Mouse (Mus musculus) kidney, adult 2 months (tissue): Measurements from ENCODE around the gene Pear1. TPM values are rescaled to one million over a fixed set of nuclear protein-coding genes. Genes with fewer than 3 reads are reported as not detected.

Experiments used
- DNase-seq: peaks from one replicate; pipeline ENCODE4 v3.0.0; 2021
- H3K27ac ChIP-seq: fragments of 200-500 bp; 2 replicates; pipeline ENCODE4 v1.5.1; 2012; ENCODE audit warnings: low read depth, low read length, control low read depth, inconsistent platforms; ENCODE audit not compliant: insufficient read depth
- H3K27me3 ChIP-seq: fragments of 200-500 bp; replicated peaks from 2 replicates; pipeline ENCODE4 v1.6.1; 2012; ENCODE audit warnings: mild to moderate bottlenecking, moderate library complexity, low read length, inconsistent platforms; ENCODE audit not compliant: control insufficient read depth, insufficient read depth
- H3K36me3 ChIP-seq: fragments of 200-500 bp; 2 replicates; pipeline ENCODE4 v1.6.1; 2012; ENCODE audit warnings: mild to moderate bottlenecking, moderate library complexity, low read length, inconsistent platforms; ENCODE audit not compliant: control insufficient read depth, insufficient read depth
- H3K4me1 ChIP-seq: fragments of 200-500 bp; 2 replicates; pipeline ENCODE4 v1.6.1; 2011; ENCODE audit warnings: low read length; ENCODE audit not compliant: control insufficient read depth, insufficient read depth
- H3K4me3 ChIP-seq: fragments of 200-500 bp; 2 replicates; pipeline ENCODE4 v1.5.1; 2011; ENCODE audit warnings: mild to moderate bottlenecking, low read depth, low read length, control low read depth; ENCODE audit not compliant: insufficient read depth
- CTCF ChIP-seq: fragments of 200-500 bp; conservative IDR thresholded peaks from 2 replicates; pipeline ENCODE4 v1.5.1; 2011; ENCODE audit warnings: low read depth, mild to moderate bottlenecking, control low read depth, low read length, moderate library complexity, mixed read lengths; ENCODE audit not compliant: insufficient read depth, insufficient read length
- POLR2A ChIP-seq: fragments of 200-500 bp; IDR thresholded peaks from one replicate; pipeline ENCODE4 v1.6.1; 2011; ENCODE audit warnings: low read depth, low read length, control low read depth
- WGBS: fragments of 180-500 bp; shearing (Covaris S2); methylation state at CpG from one replicate; pipeline ENCODE4 v1.1.7; 2018; 5-methylcytosine and 5-hydroxymethylcytosine counted together
- polyA plus RNA-seq: library from polyadenylated mRNA; depleted of rRNA; stranded (reverse); fragments of >200 nt; gene quantifications from 2 replicates; pipeline ENCODE4 v1.2.3, GENCODE M21; 2012

Gene Pear1
- polyA plus RNA-seq, 1 experiment = 60.5 TPM

DNA sequence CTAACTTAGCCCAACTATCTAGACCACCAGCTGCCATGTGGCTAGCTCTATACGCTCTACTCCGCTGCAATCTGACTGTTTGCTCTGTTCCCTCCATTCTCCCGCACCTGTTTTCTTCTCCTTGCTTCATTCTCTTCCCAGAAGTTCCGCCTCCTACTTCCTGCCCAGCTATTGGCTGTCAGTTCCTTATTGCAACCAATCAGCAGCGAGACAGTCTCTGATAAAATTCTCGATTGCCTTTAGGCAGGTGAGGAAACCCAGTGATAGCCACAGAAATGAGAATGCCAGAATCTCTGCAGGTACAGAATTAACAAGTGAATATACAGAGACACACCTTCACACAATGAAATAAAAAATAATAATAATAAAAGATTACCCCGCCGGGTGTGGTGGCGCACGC lies 4.9 kb upstream of the Pear1 start:
- Histone ChIP-seq H3K27me3 (no peaks in the 10 kb centered on the region), H3K4me3 (no peak overlapping the region), H3K27ac (no peak overlapping the region), H3K36me3 (no peaks in the 10 kb centered on the region), H3K4me1 (no peaks in the 10 kb centered on the region)
- no peak for DNase-seq
- TF ChIP-seq CTCF = no peak
- TF ChIP-seq POLR2A = no peak
- 56% methylated on average over 10 of the region's 10 CpGs for WGBS

GRCm38 (mm10) chr3:87828435-87828834 lies 4.3 kb upstream of the Pear1 start:
- TF ChIP-seq POLR2A = no peak
- TF ChIP-seq CTCF = no peak
- no peak overlapping the region for H3K27ac ChIP-seq
- 40% methylated on average over 4 of the region's 4 CpGs for WGBS
- no peak overlapping the region for H3K4me3 ChIP-seq
- no peaks in the 10 kb centered on the region for H3K4me1 ChIP-seq
- DNase-seq = no peak
- no peaks in the 10 kb centered on the region for H3K27me3 ChIP-seq
- H3K36me3 ChIP-seq = no peaks in the 10 kb centered on the region

DNA sequence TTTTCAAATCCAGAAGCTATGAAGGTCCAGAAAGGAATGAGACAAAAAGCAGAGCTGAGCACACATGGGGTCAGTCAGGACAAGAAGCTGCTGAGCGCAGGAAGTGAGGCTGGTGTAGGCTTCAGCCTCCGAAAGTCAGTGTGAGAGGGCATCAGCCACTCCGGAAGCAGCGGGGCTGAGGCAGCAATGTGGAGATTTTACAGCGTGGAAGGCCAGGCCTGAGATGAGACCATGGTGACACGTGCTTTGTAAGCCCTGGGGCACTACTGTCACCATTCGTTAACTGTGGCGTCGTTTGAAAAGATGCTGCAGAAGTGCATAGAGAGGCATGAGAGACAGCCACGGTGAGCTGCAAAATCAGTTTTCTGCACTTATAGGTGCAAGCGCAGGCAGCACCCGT lies 5.9 kb downstream of the Pear1 start:
- DNase-seq = no peak
- no peaks in the 10 kb centered on the region for H3K4me1 ChIP-seq
- TF ChIP-seq POLR2A (no peak), CTCF (no peak)
- no peaks in the 10 kb centered on the region for H3K27me3 ChIP-seq
- no peak overlapping the region for H3K4me3 ChIP-seq
- H3K27ac ChIP-seq = no peak overlapping the region
- WGBS = 72% methylated on average over 12 of the region's 12 CpGs
- H3K36me3 ChIP-seq = no peaks in the 10 kb centered on the region

DNA sequence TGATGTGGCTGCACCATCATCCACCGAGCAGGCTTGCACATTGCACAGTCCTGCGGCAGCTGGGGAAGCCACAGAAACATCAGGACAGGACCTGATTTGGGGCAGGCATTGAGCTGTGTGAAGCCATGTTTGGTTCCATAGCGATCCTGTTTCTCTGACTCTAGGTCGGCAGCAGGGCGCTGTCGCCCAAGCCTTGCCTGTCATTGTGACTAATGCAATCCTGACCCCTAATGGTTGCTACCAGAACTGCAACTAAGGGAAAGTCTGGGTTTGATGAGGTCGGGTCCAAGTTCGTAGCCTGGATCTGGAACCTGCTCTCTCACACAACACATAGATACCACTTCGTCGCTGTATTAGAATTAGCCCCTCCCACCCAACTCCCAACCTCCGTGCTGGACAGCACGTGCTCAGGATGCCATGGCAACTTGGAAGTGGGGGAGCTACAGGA lies 7.4 kb downstream of the Pear1 start:
- Histone ChIP-seq H3K36me3 (no peaks in the 10 kb centered on the region), H3K27me3 (no peaks in the 10 kb centered on the region), H3K4me1 (no peaks in the 10 kb centered on the region), H3K4me3 (no peak overlapping the region), H3K27ac (no peak overlapping the region)
- WGBS = 4% methylated on average over 12 of the region's 12 CpGs
- TF ChIP-seq CTCF (peak; percentile 98), POLR2A (no peak)
- DNase-seq = peak; percentile 83

DNA sequence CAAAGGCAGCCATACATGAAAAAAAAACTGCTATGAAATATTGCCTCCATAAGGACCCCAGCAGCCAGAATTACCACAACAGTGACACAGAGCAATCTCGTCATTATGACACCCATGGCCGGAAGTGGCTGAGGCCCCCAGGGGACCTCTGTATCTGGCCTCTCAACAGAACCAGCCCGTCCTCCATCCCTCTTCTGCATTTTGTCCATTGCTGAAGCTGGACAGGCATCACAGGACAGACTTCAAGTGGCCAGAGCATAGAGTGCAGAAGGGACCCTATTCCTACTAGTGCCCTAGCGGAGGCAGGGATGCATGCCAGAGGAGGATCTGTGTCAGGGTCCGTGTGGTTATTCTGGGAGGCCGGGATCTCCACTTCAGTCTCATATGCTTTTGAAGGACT lies 7.9 kb downstream of the Pear1 start:
- H3K4me1 ChIP-seq = no peaks in the 10 kb centered on the region
- no peaks in the 10 kb centered on the region for H3K27me3 ChIP-seq
- no peak for DNase-seq
- no peaks in the 10 kb centered on the region for H3K36me3 ChIP-seq
- no peak overlapping the region for H3K27ac ChIP-seq
- TF ChIP-seq POLR2A (no peak), CTCF (no peak)
- 62% methylated on average over 6 of the region's 6 CpGs for WGBS
- H3K4me3 ChIP-seq = no peak overlapping the region

DNA sequence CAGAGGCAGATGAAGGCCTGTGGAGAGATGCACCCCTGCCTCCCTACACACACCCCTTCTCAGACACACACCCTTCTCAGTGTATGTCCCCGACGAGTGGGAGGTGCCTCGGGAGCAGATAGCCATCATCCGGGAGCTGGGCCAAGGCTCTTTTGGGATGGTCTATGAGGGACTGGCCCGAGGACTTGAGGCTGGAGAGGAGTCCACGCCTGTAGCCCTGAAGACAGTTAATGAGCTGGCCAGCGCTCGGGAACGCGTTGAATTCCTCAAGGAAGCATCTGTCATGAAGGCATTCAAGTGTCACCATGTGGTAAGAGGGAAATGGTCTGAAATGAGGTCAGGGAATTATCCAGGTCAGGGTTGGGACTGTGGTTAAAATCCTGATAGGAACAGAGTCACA lies 11.2 kb downstream of the Pear1 start:
- 40% methylated on average over 10 of the region's 10 CpGs for WGBS
- no peaks in the 10 kb centered on the region for H3K27me3 ChIP-seq
- H3K4me1 ChIP-seq = no peaks in the 10 kb centered on the region
- no peak overlapping the region for H3K4me3 ChIP-seq
- H3K27ac ChIP-seq = no peak overlapping the region
- H3K36me3 ChIP-seq = no peaks in the 10 kb centered on the region
- TF ChIP-seq POLR2A (no peak), CTCF (no peak)
- peak; percentile 38 for DNase-seq

DNA sequence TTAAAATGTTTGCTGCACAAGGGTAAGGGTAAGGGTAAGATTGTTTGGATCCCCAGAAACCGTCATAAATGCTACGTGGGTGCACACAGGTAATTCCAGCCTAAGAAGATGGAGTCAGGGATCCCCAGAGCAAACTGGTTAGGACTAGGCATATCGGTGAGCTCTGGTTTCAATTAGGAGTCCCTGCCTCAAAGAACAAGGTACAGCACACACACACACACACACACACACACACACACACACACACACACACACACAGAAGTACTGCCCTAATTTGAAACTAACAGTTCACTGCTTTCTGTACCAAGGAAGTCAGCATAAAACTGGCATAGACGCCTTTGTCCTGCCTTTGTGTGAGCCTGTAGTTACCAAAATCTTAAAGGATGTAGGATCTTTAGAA lies 11.7 kb downstream of the Pear1 start:
- no peak for DNase-seq
- Histone ChIP-seq H3K4me1 (no peaks in the 10 kb centered on the region), H3K27ac (no peak overlapping the region), H3K27me3 (no peaks in the 10 kb centered on the region), H3K36me3 (no peaks in the 10 kb centered on the region), H3K4me3 (no peak overlapping the region)
- WGBS = 64% methylated on average over 4 of the region's 4 CpGs
- TF ChIP-seq CTCF (no peak), POLR2A (no peak)

DNA sequence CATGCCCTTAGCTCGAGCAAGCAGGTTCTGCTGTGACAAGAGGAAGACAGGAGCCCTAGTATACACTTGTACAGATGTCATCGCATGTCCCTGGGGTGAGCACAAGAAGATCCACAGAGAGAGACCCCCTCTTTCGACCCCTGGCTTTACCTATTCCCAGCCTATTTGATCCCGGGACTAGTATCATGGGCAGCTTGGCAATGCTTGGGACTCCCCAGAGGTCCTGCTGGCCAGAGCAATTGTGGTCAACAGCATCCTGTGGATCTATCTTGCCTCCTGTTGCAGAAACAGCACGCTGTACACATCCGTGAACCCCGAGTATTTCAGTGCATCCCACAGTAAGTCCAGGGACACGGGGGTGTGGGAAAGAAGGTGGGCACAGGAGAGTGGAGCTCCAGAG lies 12.8 kb downstream of the Pear1 start:
- Histone ChIP-seq H3K4me1 (no peaks in the 10 kb centered on the region), H3K4me3 (no peak overlapping the region), H3K36me3 (no peaks in the 10 kb centered on the region), H3K27me3 (no peaks in the 10 kb centered on the region), H3K27ac (no peak overlapping the region)
- WGBS = 88% methylated on average over 8 of the region's 8 CpGs
- no peak for TF ChIP-seq CTCF
- no peak for TF ChIP-seq POLR2A
- DNase-seq = no peak
